Mouse (Mus musculus) gastrocnemius, postnatal 25 days (tissue): ENCODE measurements around the gene Ptprc. TPM values are rescaled to one million over a fixed set of nuclear protein-coding genes. Genes with fewer than 3 reads are reported as not detected.

Experiments used
- DNase-seq: peaks from one replicate; pipeline ENCODE4 v3.0.0; 2022
- total RNA-seq, 2 experiments: library from RNA; stranded (reverse); gene quantifications; 1 replicate in 1 of 2; 2 replicates in 1 of 2; pipeline ENCODE4 v1.2.3; 2021

Ptprc gene
- total RNA-seq, 2 experiments from 2014 or later, result 1.4 to 2.6 TPM

DNA sequence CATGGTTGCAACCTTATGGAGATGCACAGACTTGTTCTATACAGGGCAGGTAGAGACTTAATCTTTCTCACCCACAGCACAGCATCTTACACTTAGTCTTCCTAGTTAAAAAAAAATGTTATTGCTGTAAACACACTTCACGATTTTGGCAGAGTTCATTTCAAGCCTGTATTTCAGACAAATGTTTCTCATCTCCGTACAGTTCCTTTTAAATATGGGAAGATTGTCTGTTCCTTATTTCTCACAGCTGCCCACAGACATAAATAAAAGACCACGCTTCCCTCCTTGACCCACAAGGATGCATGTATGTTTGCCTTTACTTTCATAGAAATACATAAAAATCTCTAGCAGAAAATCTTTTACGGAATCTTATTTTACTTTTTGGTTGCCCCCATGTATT is 22.4 kb downstream of the Ptprc start:
- DNase-seq, result no peak

DNA sequence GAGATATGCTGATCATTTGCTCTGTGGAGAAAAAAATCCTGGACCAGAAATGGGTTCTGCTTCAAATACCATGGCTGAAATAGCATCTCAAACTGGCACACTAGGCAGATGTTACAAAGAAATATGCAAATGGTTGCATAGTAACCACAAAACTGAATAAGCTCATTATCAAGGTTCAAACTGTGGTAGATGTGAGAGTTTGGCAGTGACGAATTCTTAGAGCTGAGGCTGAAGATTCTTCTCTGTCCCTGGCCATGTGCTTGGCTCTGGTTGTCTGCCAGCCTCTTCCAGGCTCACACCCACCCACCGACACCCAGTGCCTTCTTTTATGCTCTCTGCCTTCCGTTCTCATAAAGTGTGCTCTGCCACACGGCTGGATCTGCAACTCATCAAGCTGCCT is 26.7 kb downstream of the Ptprc start:
- DNase-seq, result no peak

DNA sequence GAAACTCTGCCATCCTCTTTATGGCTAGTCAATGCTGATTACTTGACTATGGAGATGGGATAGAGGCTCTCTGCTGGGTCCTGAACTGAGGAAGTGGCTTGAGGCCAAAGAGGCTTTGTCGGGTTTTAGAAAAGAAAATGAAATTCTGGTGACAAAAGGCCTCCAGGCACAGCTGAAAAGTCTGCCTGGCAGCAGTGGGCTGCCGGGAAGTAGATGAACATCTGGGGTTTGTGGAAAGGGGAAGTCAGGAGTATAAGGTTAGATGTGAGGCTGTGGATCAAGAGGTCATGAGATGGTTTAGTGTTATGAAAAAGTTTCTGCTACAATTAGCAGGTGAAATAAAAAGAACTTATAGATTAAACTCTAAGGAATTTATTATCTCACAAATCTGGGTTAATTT is 29.9 kb downstream of the Ptprc start:
- DNase-seq, result no peak

DNA sequence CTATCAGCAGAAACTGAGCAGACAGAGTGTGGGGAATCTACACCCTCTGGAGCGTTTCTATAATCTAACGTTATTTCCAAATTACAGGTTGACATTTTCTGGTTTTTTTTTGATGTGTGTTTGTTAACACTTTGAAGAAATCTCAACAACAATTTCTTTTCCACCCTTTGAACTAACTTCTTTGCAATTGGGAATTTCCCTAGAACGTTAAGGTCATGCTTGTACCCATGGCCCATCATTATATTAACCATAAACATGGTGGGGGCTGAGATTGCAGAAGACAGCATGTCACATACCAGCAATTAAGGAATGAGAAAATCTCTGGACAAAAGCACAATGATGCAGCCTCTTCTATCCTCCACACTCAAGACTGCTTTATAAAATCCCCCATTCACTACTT is 30.4 kb downstream of the Ptprc start:
- no peak for DNase-seq

DNA sequence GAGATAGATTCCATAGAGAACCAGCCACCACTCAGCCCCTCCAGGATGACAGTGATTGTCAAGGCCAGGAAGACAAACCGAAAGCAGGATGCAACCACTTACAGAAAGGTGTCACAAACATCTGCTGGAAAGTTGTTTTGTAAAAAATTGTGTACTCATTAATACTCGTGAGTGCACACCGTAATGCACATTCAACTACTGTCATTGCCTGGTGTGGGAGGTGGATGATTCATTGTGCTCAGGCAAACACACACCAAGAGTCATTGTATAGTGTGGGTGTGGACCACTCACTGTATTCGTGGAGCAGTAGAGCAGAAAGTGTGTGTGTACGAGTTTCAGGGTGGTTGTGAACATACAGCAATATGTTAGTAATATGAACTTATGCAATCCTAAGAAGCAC is 31.1 kb downstream of the Ptprc start:
- no peak for DNase-seq

DNA sequence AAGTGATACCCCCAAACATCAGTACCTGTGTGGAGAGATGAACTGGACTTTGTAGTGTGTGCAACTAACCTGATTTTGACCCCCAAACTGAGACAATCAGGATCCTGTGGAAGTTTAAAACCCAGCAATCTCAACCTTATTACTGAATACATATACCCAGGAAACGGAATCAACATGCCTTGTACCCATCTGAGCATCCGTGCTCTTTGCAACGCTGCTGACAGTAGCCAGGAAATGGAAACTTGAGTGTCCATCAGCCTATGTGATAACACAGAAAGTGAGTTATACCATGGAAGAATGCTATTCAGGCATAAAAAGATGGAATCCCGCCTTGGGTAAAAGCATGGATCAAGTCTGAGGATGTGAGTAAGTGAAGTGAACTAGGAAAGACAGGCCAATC is 34.7 kb downstream of the Ptprc start:
- no peak for DNase-seq

DNA sequence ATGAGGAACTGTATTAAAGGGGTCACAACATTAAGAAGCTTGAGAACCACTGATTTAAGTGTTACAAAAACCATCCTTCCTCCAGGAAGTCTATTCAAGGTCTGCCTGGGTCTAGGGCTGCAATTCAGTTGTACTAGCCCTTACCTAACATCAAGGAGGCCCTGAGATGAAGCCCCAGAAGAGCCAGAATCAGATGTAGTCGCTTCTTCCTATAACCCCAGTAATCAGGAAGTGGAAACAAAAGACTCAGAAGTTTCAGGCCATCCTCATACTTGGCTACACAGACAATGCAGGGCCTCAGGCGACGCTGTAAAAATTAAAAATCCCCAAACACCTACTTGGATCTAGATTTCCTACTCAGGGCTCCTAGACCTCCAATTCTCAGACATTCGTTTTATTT is 37.8 kb downstream of the Ptprc start:
- DNase-seq, result no peak

DNA sequence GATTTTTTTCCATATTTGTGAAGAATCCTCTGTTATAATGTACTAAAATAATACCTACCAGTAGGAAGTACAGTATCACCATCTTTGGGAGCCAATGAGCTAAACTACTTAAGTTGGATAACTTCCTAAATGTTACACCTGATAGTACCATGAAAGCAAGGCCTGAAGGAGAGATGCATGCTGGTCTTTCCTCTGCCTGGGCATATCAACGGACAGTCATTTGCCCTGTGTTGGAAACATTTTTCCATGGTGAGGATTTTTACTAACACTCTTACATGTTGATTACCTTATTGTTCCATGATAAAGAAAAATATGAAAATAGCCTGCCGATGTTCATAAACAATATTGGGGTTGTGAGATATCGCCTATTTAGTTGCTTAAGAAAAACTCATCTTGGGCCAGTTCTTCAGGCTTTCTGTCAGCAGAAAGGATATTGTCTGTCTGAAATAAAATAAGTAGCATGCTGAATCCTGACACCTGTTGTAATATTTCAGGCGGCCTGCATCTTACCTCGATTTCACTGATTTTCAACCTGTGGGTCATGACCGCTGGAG is 38.4 kb downstream of the Ptprc start:
- no peak for DNase-seq

DNA sequence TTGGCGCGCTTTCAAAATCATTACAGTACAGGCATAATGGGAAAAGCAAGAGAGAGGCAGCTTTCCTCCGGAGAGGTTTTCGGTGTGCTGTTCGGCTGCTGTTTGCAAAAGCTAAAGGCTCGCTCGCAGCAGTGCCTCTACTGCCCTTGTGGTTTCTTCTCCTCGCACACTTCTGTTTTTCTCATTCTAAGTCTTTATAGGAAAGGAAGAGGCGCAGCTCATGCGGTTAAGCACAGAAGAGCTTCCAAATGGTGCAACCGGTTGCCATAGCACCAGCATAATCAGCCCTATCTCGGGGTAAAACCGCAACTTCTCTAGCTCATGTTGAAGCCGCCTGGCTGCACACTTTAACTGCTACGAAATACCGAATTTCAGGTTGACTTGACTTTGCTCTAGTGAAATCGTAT is 39.1 kb downstream of the Ptprc start:
- peak; percentile 48 for DNase-seq

DNA sequence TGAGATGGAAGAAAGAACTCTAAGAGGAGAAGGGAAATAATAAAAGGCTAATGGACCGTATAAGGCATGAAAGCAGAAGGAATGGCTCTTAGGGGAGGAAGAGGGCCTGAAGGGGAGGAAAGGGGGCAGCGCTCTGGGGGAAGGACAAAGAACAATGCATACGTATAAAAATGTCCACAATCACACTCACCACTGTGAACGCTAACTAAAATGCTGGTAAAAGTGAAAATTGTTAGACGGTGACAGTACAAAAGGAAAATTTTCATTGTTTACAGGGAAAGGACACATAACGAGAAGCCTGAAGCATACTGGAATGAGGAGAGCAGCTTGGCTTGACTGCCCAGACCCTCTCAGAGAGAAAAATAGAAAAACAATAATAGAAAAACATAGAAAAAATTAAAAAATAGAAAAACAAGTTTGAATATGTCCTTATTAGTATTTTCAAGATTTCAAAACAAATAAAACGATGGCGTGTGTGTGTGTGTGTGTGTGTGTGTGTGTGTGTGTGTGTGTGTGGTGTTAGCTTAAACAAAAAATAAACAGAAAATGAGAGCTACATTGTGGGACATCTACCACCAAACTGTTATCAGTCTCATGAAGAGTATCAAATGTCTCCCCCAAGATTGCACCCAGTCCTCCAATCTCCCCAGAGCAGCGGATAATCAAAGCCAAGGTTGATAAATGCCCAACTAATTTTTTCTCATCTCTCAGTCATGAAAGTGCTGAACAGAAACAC is 39.7 kb downstream of the Ptprc start:
- no peak for DNase-seq

DNA sequence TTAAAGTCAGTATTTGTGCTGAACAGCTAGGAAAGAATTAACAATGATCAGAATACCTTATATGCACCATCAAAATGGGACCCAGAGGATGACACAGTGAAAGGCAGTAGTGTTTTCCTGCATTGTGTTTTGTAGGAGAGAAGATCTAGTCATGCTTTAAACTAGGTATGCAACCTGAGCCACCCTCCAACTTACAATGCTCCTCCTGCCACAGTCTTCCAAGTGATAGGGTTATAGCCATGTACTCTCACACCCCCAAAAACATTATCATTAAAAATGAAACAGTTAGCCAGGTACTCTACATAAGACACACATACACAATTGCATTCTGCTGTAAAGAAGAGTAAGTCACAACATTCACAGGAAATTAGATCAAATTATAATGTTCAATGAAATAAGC is 40.4 kb downstream of the Ptprc start:
- DNase-seq, result no peak

DNA sequence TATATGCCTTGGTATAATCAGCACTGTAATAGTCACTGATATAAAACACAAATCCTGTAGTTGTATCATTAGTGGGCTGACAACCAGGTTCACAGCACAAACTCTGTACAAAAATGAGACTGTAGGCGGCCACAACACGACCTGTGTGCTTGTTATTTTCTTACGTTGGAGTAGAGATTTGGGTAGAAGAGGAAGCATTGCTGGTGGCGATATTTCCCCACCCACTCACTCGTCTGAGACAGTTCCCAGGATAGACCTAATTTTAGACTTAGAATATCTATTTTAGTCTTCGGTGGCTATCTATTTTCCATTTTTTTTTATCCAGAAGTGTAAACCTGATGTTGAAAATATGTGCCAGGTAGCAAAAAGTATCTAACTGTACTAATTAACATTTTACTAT is 41.2 kb downstream of the Ptprc start:
- no peak for DNase-seq

DNA sequence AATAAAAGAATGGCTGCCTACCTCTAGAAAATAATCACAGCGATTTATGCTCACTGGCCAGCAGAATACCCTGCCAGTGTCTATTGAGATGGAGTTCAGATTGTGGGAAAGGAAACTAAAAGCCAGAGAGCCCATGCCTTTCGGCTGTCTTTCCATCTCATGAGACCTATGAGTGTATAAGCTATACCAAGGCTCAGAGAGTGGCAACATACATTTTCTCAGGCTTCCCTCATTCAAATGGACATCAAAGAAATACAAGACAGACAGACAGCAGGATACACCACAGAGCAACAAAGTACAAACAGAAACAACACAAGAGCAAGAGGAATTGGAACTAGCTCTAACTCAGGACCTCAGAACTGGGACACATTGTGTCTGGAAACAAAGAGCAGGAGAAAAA is 43.8 kb downstream of the Ptprc start:
- DNase-seq, result no peak

DNA sequence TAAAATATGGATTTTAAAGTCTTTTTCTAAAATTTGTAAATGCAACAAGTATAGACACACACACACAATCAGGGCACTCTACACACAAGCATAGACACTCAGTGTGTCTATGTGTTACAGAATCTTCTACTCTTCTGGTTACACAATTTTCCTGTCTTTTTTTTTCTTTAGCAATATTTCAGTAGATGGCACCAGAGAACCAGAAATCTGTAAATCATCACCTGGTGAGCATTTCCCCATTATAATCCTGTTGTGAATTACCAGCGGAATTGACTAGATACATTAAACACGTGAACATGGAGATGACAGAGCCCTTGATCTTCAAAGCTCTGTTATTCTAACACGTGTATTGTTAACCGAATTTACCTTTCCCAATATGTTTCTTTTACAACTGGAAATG is 45.4 kb downstream of the Ptprc start:
- DNase-seq, result no peak

DNA sequence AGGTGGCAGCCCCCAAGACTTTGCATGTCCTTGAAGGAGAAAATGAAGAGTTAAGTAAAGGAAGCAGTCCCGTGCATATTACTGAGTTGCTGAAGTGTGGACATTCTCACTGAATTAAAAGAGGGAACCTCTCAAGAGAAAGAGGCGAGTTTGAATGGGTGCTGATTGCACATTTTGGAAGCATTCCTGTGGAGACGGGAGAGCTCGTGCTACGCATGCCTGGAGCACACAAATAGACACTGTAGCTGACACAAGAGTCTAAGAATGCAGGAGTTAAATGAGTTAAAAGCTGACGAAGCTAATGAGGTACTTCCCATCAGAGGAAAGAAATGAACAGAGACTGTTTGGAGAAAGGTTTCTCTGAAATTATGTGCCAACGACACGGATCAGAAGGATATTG is 48.7 kb downstream of the Ptprc start:
- DNase-seq, result no peak

DNA sequence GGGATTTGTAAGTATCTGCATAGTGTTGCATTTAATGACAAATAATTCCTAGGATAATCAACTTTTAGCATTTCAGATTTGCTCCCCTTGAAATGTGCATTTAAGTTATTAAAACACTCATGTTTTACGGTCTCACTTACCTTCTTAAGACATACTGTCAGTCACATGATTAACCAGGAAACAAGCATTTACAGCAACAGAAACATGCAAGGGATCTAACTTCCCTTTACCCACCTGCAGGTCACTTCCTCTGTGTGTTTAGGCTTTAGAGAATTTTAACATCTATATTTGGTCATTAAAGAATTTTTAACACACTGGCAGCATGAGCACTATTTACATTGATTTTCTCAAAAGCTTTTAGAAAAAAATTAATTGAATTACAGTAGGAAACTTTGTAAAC is 50.2 kb downstream of the Ptprc start:
- no peak for DNase-seq

DNA sequence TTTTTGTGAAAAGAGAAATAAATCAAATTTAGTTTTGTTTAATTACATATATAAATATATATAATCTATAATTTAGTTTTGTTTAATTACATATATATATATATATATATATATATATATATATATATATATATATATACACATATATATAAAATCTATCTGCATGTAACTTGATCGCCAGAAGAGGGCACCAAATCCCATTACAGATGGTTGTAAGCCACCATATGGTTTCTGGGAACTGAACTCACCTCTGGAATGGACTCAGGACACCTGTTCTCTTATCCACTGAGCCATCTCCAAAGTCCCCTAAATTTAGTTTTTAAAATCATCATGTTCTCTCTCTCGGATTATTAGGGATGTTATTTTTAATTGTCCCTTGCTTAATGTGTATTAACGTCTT is 51.6 kb downstream of the Ptprc start:
- DNase-seq, result no peak

DNA sequence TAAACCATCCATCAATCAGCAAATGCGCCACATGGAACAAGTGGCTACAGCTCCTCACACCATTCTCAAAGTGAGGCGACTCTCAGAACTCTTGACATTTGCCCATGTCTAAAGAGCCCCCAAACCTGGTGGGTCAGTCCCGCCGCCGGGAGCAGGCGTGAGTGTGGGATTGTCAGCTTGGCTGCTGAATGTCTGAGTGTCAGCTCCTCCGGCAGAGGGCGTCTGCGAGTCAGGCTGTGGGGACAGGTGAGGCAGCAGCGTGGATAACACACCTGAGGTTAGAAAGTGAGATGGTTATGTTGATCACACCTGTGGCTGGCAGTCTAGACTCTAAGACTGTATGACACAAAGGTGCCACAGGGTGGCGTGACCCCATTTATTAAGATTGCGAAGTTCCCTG is 55.6 kb downstream of the Ptprc start:
- DNase-seq, result no peak

DNA sequence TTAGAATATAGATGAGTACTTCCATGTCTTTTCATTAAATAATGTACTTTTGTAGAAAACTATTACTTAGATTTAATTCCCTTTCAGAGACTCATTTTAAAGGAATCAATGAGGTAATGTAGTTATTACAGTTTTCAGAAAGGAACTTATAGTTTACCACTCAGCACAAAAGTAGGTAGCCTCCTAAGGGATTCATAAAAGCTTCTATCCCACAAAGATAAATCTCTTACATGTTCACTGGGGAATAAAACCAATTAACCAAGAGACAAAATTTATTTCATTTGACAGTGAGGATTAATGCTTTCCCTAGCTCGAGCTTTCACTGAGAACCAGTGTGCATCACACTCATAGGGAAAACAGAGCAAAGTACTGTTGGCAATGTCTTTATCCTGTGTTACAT is 82.3 kb downstream of the Ptprc start:
- no peak for DNase-seq

DNA sequence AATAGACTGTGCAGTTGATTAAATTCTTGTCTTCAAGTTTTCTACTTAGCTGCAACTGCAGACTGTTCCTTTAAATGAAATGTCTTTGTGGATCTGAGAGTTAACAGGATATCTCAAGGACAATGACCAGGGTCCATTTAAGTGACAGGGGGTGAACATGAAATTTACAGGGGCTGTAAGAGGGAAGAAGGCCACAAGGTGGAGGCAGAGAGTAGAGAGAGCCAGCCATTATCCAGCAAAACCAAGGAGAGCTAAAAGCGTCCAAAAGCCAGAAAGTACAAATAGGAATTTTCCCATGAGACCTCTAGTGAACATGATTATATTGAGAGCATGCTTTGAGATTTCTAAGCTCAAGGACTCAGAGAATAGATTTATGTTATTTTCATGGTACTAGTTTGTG is 89.7 kb downstream of the Ptprc start:
- DNase-seq, result no peak

DNA sequence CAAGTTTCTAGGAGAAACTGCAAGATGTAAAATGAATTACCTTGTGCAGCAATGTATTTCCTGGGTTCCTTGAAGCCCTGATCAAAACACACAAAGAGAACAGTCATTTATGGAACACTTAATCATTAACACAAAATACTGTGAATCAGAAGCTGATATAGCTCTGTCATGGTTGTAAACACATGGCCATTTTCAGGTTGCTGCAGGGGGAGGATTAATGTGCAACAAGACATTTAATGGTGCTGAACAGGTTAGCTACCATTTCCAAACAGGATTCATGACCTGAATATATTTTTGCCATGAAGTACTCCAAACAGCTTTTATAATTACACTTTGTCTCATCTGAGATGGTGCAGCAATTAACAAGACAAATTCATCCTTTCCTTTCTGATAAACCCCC is 91.8 kb downstream of the Ptprc start:
- DNase-seq, result no peak

DNA sequence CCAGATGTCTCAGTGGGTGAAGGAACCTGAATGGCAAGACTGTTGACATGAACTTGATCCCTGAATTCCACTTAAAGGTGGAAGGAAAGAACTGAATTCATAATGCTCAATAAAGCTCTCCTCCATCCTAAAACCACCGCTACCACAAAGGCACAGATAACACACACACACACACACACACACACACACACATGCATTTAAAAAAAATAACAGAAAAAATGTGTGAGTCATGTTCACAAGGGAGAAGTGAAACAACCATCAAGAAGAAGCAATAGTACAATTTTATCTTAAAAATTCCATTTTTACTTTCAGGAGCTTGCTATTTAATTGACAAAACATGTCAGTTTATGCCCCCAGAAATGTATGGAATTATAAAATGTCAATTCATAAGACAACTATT is 95.2 kb downstream of the Ptprc start:
- DNase-seq, result no peak

DNA sequence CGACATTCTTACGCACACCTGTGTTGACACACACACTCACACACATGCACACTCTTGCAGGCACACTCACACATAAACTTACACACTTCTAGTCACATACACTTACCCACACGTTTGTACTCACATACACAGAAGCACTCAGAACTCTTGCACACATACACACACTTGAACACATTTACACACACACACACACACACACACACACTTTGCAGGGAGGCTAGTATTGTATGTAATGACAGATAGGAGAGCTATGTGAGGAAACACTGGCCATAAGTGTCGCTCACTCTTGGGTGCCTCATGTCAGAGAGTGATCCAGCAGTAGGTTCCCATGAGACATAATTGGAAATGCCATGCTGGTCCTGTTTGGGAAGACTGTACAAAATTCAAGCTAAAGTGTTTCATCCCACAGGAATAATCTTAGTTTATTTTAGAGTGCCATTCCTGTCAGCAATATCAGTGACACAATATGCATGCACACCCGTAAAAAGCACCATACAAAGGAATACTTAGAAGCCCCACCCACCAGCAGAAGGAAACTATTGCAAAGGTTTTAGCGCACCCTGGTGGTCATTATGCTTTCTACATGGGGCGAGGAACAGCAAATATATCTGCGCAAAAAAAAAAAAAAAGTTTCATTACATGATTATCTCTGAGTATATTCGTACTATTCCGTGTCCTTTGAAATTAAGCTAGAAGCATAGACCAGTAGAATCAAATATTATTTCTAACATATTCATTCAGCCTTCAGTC is 131.1 kb downstream of the Ptprc start:
- DNase-seq, result peak; percentile 20

DNA sequence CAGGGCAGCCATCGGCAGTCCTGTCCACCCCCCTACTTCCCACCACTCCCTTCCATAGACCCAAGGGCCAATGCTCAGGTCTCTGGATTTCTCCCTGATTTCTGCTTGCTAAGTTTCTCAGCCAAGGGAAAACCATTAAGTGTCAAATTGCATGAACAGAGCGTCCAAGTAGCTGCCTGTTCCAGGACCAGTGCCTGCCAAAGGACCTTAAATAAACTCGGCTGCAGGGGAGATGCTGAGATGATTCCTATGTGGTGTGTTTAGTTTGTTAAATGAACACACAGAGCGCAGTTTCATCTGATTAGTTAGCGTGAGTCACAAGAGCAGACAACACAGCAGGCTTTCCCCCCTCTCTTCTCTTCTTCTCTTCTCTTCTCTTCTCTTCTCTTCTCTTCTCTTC is 135.0 kb downstream of the Ptprc start:
- peak; percentile 33 for DNase-seq
